Mouse (Mus musculus) layer of hippocampus, adult 8-10 months (tissue): Measurements from ENCODE around the gene Tmem179b. TPM values are rescaled to one million over a fixed set of nuclear protein-coding genes. Genes with fewer than 3 reads are reported as not detected.

Experiments
- DNase-seq, 2 experiments: peaks; one replicate each; pipeline ENCODE4 v3.0.0; 2022; ENCODE audit warnings: low spot score in 2 of 2
- total RNA-seq, 4 experiments: library from RNA; stranded (reverse); gene quantifications; 2 replicates each; pipeline ENCODE4 v1.2.4; 2022

Gene Tmem179b
- total RNA-seq, 4 experiments from 2014 or later: 10.1 to 17.5 (median 13.1) TPM

GRCm38 (mm10) chr19:8786008-8786781, 11.9 kb upstream of the Tmem179b start, which contains the start of gene Taf6l:
Gene Taf6l, minus strand, starts transcription at chr19:8786417.
- DNase-seq: peak; percentile 94 to 95

GRCm38 (mm10) chr19:8774951-8775421, 719 bp upstream of the Tmem179b start:
- DNase-seq: peak in 1 of 2 experiments; percentile 33

GRCm38 (mm10) chr19:8773409-8773808, 858 bp downstream of the Tmem179b start:
- DNase-seq: no peak

GRCm38 (mm10) chr19:8772996-8773395, 1.3 kb downstream of the Tmem179b start:
- DNase-seq: no peak

GRCm38 (mm10) chr19:8770567-8771270, 3.5 kb downstream of the Tmem179b start, which contains the start of gene Tmem223:
Gene Tmem223, plus strand, starts transcription at chr19:8770996.
- peak; percentile 72 to 80 for DNase-seq

- no peak for DNase-seq
Measured at GRCm38 (mm10) chr19:8765562-8765961, 8.7 kb downstream of the Tmem179b start.

GRCm38 (mm10) chr19:8763276-8763675, 11.0 kb downstream of the Tmem179b start:
- DNase-seq: no peak

GRCm38 (mm10) chr19:8760757-8761156, 13.5 kb downstream of the Tmem179b start:
- DNase-seq: no peak

- DNase-seq: no peak
Measured at GRCm38 (mm10) chr19:8758899-8759298, 15.4 kb downstream of the Tmem179b start.

GRCm38 (mm10) chr19:8757471-8757998, 16.7 kb downstream of the Tmem179b start:
- no peak for DNase-seq

GRCm38 (mm10) chr19:8756635-8757387, 17.5 kb downstream of the Tmem179b start, which contains the start of gene Nxf1:
Gene Nxf1, plus strand, starts transcription at chr19:8757073.
- DNase-seq: peak; percentile 75 to 90

GRCm38 (mm10) chr19:8755652-8756051, 18.6 kb downstream of the Tmem179b start:
- no peak for DNase-seq

GRCm38 (mm10) chr19:8747368-8747767, 26.9 kb downstream of the Tmem179b start:
- no peak for DNase-seq

GRCm38 (mm10) chr19:8745382-8745781, 28.9 kb downstream of the Tmem179b start:
- DNase-seq: no peak

- no peak for DNase-seq
Measured at GRCm38 (mm10) chr19:8742176-8742575, 32.1 kb downstream of the Tmem179b start.

GRCm38 (mm10) chr19:8741243-8741869, 32.9 kb downstream of the Tmem179b start, which contains the start of gene Stx5a:
Gene Stx5a, plus strand, starts transcription at chr19:8741413.
- DNase-seq: peak; percentile 96

GRCm38 (mm10) chr19:8740603-8741002, 33.7 kb downstream of the Tmem179b start, which contains the start of gene 1700092M07Rik:
Gene 1700092M07Rik, plus strand, starts transcription at chr19:8740718.
- no peak for DNase-seq

GRCm38 (mm10) chr19:8739646-8740045, 34.6 kb downstream of the Tmem179b start:
- no peak for DNase-seq

- no peak for DNase-seq
Measured at GRCm38 (mm10) chr19:8738911-8739310, 35.4 kb downstream of the Tmem179b start.

- DNase-seq: no peak
Measured at GRCm38 (mm10) chr19:8736160-8736467, 38.2 kb downstream of the Tmem179b start.
